Mouse (Mus musculus) cerebellum, adult 2 months (tissue): ENCODE measurements around the gene Gm26938.

ENCODE experiments used
- CTCF ChIP-seq: fragments of 200-500 bp; IDR thresholded peaks from 2 replicates; pipeline ENCODE4 v1.5.1; 2011; ENCODE audit warnings: low read depth, mild to moderate bottlenecking, control low read depth, low read length, moderate library complexity, borderline replicate concordance; ENCODE audit not compliant: insufficient read depth
- POLR2A ChIP-seq: fragments of 200-500 bp; IDR thresholded peaks from 2 replicates; pipeline ENCODE4 v1.6.1; 2011; ENCODE audit warnings: low read length, control low read depth, borderline replicate concordance; ENCODE audit not compliant: insufficient read depth

GRCm38 (mm10) chr5:139829384-139829783 is 3.2 kb upstream of the Gm26938 start:
- TF ChIP-seq CTCF = no peak
- TF ChIP-seq POLR2A = no peak
